Mouse (Mus musculus): ENCODE data around the gene Msl1.

DNA sequence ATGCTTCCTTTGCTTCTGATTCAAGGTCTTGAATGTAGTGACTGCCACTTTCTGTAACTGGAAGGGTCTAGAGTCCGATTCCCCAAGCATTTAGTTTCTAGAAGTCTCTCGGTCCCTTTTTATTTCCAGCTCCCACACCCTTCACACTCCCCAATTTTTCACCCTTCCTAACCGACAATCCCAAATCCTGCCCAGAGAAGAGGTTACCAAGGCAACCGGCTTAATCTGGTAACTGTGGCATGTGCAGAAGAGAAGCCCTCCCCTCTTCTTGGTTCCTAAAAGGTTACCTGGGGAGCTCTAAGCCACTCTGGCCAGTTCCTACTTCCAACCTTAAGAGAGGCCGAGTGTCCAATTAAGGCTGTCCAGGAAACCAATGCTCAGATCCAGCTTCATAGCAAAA is 40.0 kb downstream of the Msl1 start:
- no peak for TF ChIP-seq CTCF (conservative IDR thresholded peaks at IDR 0.05; ENCODE audit: insufficient read depth, insufficient read length, low read depth, low read length)
- TF ChIP-seq POLR2A (IDR thresholded peaks at IDR 0.05; ENCODE audit: low read depth, low read length), result no peak

All from kidney, adult 2 months (tissue).